Mouse (Mus musculus) heart, adult 2 months (tissue): ENCODE measurements around the gene Cacng4.

Experiments used
- CTCF ChIP-seq: fragments of 200-600 bp; IDR thresholded peaks from 2 replicates; pipeline ENCODE4 v1.8.1; 2022; ENCODE audit warnings: antibody characterized with exemption, mild to moderate bottlenecking, moderate library complexity
- EP300 ChIP-seq: fragments of 200-500 bp; IDR thresholded peaks from 2 replicates; pipeline ENCODE4 v1.6.1; 2011; ENCODE audit warnings: low read depth, low read length, control low read depth; ENCODE audit not compliant: insufficient read depth

GRCm38 (mm10) chr11:107703272-107704134 lies 90.9 kb downstream of the Cacng4 start:
- no peak for TF ChIP-seq CTCF
- TF ChIP-seq EP300 = no peak
